Mouse (Mus musculus) cerebellum, adult 18-20 months (tissue): ENCODE results near the gene Man1b1.

Experiments
- DNase-seq, 2 experiments: peaks; one replicate each; pipeline ENCODE4 v3.0.0; 2021

Man1b1 gene

DNA sequence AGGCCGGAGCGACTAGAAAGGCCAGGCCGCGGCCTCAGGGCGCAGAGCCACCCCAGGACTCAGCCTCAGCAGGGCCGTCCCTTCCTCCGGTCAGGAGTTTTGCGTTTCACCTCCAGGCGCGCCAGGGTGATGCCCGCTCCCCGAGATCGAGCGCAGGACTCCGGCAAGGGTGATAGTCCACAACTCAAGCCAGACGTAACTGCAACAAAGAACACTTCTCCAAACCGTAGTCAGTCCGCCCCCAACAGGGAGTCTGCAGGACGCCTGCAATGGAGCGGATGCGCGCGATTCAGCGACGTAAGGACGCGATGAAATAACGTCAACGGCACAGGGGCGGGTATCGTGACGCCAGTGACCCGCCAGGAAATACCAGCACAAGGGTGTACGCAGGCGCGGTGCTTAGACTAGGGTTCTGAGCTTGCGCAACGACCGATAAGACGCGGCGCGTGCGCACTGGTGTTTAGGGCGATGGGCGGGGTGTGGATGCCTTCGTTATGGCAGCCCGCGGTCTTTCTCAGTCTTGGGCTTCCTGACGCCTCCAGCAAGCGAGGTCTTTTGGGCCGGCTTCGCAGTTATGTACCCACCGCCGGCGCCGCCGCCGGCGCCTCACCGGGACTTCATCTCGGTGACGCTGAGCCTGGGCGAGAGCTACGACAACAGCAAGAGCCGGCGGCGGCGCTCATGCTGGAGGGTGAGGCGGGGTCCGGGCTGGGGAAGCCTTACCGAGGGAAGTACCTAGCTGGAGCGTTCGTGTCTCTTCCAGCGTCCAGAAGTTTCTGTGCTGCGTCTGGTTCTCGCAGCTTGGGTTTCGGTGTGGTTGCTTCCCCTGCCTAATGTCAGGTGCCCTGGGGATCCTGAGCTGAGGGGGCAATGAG lies at the start of gene Man1b1:
Gene Man1b1, plus strand, starts transcription at position 53 of the 875 bp plus-strand sequence.
- DNase-seq, result peak; percentile 99 to 100

DNA sequence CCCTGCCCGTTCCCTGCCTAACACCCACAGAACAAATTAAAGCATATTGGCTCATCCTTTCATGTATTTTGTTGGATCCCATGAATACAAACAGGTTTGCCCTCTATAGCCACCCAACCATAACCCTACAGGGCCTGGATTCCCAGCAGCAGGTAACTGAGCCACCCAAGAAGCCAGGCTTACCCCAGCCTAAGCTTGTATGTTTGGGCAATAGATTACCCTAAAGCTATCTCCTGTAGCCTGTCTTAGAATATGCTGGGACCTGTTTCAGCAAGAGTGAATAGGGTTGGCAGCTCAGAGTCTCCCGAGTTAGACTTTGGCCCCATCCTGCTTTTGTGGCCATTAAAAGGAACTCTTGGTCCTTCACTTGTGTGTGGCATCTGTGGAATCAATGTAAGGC lies 46.6 kb upstream of the Man1b1 start:
- no peak for DNase-seq

DNA sequence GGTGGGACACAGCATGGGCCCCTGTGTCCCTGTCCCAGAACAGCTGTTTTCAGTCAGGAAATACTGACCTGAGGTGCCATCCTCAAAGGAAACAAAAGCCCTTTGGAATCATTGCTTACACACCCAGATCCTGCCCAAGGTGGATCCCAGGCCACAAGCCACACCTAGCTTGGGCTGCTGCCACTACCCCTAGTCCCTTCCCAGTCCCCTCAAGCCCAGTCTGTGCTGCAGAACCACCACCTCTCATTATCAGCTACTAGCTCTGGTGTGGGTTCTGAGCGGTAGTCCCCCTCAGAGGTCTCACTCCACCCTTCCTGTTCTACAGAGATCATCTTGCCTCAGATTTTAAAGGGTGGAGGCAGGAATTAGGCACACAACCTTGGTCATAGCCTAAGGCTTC lies 45.8 kb upstream of the Man1b1 start:
- DNase-seq, result peak in 1 of 2 experiments; percentile 35

DNA sequence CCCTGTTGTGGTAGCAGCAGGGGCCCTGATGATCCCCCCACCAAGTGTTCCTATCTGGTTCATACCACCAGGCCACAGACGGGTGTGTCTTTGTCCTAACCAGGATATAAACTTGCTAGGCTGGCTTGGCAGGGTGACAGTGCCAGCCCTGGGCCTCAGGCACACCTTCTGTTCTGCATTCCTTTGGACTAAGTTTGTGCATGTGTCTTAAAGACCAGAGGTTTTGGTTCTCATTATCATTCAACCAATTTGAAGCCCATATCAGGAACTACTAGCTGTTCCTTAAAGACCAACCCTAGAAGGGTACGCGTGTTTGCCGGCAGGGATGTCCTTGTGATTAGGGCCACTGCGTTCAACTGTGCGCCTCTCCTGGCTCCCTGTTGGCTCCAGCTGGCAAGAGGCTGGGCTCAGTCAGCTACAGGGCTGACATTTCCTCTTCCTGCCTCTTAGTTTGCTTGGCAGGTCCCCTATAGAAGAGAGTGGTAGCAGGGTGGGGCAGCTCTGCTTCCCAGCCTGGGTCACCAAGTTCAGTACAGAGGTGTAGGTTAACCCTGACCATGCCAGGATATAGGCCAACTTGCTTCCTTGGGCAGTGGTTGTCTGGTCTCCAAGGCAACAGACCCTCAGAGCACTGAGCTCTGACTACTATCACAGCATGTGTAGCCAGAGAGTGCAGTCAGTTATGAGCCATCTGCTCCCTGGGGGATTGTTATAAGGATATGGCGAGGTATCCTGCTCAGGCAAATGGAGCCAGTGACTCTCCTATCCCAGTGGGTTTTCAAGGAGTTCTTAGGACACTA lies 45.1 kb upstream of the Man1b1 start:
- peak; percentile 61 to 64 for DNase-seq

DNA sequence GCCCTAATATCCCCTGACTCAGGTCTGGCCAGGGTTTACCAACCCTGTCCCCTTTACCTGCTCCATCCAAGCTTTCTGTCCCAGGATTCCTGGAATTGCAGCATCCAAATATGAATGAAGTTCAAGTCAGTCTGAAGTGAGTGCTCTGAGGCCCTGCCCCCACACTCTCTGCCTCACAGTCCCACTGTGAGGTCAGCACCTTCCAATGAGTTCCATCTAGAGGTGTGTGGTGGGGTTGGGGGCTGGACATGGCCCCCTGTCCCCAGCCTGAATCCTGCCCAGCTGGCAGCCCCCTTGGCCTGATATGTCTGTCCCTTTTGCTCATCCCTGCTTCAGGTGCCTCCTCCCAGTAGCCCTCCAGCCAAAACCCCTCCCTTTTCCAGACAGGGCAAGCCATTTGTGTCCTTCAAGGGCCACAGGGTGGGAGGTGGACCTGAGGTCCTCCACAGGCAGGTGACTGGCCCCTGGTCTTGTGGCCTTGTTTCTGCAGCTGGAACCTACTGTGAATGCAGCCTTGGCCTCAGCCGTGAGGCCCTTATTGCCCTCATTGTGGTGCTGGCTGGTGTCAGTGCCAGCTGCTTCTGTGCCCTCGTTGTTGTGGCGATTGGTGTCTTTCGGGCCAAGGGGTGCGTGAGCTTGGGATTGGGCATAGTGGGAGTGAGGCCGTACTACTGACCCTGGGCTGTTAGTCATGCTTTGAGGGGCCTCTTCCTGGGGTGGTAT lies 44.0 kb upstream of the Man1b1 start, which contains the start of gene Tmem210:
Gene Tmem210, plus strand, starts transcription at position 219 of the 723 bp plus-strand sequence.
- no peak for DNase-seq

DNA sequence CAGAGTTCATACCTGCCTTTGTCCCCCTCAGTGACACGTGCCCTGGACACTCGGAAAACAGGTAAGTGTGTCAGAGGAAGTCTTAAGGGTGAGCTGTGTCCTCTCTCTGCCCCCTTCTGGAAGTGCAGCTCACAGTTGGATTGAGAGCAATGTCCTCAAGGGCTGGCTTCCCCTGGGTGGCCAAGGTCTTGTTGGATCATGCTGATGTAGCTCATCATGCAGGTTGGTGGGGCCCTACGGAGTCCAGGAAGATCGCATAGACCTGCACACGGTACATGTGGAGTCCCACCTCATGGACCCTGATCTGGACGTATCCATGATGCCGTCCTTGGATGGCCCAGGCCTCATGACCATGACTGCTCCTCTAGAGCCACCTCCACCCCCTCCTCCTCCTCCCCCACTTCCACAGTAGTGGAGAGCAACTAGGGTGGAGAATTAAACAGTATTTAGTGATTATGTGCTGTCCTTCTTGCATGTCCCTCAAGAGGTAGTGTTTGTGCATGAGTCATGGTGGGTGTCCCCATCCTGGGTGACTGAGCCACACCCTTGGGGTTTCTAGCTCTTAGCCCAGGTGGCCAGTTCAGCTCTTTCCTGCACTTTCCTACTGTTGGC lies 43.3 kb upstream of the Man1b1 start:
- peak in 1 of 2 experiments; percentile 44 for DNase-seq

DNA sequence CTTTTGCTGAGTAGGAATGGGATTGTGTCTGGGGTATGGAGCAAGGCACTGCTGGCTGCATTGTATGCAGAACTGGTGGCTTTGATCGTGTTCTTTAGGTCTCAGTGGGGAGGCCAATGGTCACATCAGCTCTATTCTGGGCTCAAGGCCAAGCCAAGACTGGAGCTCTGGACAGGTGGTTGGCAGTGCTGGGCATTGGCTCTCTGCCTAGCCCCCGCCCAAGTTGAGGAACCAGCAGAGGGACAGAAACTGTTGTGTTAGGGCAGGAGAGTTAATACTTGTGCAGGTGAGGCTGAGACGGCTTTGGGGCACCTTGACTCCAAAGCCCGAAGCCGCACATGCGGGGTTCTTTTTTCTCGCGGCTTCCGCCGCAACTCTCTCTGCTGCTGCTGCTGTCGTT lies 42.5 kb upstream of the Man1b1 start, which contains the start of gene Lrrc26:
Gene Lrrc26, plus strand, starts transcription at position 265 of the 400 bp plus-strand sequence.
- DNase-seq, result peak; percentile 76 to 82

DNA sequence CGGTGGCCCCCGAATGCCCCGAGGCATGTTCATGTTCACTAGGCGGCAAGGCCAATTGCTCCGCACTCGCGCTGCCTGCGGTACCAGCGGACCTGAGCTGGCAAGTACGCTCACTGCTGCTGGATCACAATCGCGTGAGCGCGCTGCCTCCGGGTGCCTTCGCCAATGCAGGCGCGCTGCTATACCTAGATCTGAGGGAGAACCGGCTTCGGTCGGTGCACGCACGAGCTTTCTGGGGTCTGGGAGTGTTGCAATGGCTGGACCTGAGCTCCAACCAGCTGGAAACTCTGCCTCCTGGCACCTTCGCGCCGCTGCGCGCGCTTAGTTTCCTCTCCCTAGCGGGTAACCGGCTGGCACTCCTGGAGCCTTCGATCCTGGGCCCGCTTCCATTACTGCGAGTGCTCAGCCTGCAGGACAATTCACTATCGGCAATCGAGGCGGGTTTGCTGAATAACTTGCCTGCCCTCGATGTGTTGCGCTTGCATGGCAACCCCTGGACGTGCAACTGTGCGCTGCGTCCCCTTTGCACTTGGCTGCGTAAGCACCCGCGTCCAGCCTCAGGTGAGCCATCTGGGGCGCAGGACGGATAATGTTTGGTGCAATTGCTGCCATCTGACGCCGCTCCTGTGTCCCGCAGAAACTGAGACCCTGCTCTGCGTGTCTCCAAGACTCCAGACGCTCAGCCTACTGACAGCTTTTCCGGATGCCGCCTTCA lies 41.9 kb upstream of the Man1b1 start:
- peak; percentile 72 to 80 for DNase-seq

DNA sequence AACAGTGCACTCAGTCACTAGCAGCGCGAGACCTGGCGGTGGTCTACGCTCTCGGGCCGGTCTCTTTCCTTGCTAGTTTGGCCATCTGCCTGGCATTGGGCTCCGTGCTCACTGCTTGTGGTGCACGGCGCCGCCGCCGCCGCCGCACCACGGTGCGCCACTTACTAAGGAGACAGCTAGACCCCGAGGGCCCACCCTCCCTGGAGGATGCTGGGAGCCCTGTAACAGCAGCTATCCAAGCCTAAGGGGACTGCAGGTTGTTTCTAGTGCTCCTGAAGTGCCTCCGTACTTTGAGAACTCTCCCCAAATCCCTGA lies 41.4 kb upstream of the Man1b1 start:
- DNase-seq, result no peak

DNA sequence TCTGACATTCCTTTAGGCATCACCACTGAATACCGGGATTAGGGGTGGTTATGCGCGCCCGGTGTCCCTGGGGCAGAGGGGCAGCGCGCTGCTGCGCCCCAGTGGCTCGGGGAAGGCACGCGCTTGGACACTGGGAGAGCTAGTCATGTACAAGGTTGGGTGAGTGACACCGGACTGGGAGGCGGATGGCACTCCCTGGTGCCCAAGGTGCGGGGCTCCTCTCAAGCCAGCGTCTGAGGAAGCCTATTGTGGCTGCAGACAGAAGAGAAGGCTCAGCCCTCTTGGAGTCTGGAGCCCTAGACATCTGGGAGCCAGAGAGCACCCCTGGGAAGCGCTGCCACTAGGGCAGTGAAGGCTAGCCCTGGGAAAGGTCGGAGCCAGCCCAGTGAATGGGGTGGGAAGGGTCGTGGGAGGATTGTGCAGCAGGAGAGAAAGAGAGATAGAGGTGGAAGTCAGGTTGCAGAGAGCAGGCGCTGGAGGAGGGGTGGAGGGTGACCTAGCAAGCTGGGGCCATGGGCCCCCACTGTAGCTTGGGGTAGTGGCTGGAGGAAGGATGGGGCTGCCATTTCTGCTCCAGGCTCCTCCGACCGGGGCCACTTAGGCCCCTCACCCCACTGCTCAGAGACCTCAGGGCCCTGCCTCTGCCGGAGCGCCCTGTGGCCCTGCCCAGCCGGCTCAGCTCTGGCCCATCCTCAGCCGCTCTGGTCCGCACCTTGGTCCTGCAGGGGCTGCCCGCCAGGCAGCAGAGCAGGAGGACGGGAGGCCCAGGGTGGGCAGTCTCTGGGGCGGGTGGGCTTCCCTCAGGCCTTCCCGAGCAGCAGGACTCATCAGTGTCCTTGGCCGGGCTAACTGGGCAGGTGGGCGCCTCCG lies 40.7 kb upstream of the Man1b1 start:
- DNase-seq, result peak; percentile 49 to 62

DNA sequence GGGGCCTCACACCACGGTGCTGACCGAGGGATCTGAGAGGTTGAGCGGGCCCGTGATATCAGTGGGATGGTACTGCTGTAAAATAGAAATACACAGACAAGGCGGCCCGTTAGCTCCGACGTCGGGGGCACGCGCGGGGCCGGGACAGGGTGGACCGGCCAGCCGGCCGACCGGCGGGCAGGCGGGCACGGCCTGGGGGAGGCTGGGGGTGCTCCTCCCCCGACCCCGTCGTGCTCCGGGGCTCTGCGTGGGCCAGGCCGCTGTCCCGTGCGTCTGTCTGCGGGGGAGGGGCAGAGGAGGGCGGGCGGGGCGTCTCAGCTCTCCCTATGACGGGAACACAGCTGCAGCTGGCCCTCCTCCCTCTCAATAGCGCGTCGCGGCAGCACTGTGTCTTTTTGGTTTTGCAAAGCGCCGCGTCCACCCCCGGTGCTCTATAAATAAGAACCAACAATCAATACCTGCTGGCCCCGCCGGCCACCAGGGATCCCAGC lies 40.0 kb upstream of the Man1b1 start:
- DNase-seq, result no peak

DNA sequence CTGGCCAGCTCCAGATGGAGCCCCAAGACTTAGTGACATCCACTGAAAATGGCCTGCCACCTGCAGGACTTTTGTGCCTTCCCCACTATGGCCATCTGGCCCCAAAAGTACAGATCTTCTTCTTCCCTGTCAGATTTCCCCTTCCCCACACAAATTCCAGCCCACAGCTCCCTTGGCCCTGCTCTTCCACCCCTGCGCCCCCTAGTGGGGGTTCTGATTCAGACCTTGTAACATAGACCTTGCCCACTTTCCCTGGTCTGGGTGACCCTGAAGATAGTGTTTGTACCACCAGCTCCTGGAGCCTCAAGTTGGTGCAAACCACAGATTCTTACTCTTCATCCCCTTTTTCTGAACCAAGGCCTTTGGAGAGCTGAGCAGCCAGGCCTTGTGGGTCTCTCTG lies 39.3 kb upstream of the Man1b1 start:
- peak; percentile 78 to 87 for DNase-seq

DNA sequence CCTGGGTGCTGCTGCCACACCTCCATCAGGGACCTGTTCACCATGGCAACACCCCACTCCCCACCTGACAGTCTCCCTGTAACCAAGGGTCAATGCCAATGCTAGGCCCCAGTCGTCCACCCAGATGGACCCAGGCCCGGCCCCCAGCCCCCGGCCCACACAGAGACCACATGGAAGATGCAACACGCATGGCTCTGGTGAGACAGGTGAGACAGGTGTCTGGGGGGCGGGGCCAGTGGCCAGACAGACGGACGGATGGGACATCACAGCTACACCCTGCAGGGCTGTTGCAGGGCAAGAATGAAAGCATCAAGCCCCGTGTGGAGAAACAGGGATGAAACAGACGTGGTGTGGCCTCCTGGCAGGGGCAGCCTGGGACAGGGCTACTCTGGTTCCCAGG lies 38.4 kb upstream of the Man1b1 start:
- no peak for DNase-seq

DNA sequence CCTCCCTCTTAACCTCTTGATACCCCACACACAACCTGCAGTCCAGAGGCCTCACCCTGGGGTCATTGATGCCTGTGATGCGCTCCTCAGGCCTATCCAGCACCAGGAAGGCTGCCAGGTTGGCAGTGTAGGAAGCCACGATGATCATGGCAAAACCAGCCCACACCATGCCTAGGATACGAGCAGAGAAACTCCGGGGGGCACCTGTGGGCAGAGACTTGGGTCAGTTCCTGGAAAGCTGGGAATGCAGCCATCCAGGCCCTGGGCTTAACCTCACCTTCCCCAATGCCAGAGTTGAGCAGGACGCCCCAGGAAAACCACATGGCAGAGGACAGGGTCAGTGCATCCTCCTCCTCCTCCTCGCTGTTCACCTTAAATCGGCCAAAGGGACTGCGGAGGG lies 35.0 kb upstream of the Man1b1 start:
- no peak for DNase-seq

DNA sequence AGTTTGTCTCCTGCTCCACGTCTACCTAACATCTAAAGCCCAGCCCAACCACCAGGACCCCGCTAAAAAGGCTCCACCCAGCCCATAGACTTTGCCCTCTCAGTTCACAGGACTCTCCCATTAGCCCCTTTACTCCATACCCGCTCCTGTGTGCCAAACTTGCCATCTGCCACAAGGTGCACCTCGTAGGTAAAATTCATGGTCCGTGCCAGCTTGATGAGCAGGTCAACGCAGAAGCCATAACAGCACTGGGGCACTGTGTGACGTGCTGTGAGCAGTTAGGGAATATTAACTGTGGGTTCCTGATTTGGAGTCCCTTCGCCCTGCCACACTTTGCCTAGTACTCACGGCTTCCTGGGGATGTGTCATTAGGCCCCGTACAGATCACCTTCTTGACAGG lies 34.1 kb upstream of the Man1b1 start:
- DNase-seq, result peak in 1 of 2 experiments; percentile 72

DNA sequence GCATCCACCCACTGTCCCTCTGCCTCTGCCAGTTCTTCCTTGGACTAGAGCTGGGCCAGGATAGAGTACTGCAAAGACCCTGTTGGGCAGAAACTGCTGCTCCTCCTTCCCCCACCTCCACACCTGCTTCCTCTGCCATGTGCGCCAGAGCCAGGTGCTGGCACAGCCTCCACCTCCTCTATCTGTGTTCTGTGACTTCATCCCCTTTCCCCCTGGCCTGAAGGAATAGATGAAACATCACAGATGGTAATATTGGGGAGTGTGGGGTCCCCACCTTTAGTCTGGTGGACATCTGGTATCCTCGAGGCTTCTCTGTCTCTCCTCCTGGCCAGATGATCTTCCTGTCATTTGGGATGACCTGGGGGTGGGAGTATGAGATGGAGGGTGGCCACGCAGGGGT lies 28.7 kb upstream of the Man1b1 start:
- no peak for DNase-seq

DNA sequence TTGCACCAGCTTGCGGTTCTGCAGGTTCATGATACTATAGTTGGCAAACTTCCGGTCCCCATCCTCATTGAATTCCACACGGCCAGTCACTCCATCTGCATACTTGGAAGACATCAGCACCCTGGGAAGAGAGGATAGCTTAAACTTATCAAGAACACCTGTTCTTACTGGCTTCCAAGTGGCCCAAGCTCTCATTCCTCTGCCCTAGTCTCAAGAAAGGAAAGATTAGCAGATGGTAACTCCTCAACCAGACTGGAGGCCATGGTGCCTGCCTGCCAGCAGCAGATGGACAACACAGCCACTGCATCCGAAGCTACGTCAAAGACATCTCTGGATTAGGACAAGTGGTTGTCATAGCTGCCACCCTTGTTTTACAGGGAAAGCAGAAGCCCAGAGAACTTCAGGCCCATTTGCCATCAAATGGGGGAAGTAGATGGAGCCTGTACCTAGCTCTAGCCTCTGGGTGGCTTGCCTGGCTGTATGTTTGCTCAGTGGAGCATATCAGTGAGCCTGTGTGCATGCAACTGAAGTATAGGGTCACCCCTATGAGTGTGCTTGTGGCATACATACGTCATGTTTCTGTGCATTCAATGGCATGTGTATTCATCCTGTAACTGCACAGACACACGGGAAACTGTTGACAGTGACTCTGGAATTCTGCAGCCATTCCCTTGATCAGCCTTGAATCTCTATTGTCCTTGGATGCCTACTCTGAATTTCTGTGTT lies 28.0 kb upstream of the Man1b1 start:
- DNase-seq, result peak; percentile 74 to 83

DNA sequence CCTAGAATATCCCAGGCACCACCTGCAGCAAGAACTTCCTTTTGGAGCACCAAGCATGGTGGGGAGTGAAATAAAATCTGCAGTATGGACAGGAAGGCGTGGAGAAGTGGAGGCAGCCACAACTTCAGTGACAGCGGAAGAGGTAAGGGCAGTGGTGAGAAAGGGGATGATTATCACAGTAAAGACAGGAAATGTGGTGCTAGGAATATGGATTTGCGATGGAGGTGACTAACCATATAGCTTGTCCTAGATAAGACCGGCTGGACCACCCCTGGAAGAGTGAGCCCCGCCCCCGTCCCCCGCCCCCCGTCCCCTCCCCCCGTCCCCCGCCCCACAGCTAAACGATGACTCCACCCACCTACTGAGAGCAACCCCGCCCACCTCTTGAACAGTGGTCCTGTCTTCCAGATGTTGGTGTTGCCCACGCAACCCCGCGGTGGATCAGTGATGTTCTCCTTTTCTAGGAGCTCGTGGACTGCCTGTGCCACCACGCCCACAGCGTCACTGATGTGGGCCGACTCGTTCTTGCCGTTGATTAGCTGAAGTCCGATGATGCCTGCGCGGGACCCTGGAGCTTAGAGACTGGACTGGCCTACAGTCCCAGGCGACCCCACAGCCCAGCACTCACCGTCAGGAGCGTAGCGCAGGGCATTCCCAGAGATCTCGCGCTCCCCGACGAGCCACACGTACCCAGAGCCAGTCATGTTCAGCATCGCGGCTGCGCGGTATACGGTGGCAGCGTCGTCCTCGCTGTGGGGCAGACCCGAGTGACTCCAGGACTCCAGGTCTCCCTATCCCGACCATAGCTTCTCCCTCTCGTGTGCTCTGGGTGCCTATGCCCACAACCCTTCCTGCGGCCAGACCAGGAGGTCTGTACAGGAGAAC lies 27.2 kb upstream of the Man1b1 start:
- no peak for DNase-seq
